Mouse (Mus musculus) liver, adult 2 months (tissue): ENCODE data around the gene Defb20. TPM values are rescaled to one million over a fixed set of nuclear protein-coding genes. Genes with fewer than 3 reads are reported as not detected.
A peak's percentile ranks its signal among the peaks of the same experiment; 100 is the strongest.
"Not testable (repeated sequence)": the region's sequence is repeated elsewhere in the genome, so short reads cannot be mapped to it uniquely, and the experiment has no call there.

Experiments used
- DNase-seq: peaks from one replicate; pipeline ENCODE4 v3.0.0-alpha.2; 2011; ENCODE audit warnings: low read depth, low spot score; ENCODE audit errors: extremely low read depth
- H3K27ac ChIP-seq: fragments of 200-500 bp; replicated peaks from 2 replicates; pipeline ENCODE4 v1.5.1; 2012; ENCODE audit warnings: low read depth, mild to moderate bottlenecking, control low read depth, inconsistent platforms, low read length; ENCODE audit not compliant: insufficient read depth
- H3K27me3 ChIP-seq: fragments of 200-500 bp; 2 replicates; pipeline ENCODE4 v1.6.1; 2012; ENCODE audit warnings: mild to moderate bottlenecking, moderate library complexity, low read length, inconsistent platforms; ENCODE audit not compliant: control insufficient read depth, insufficient read depth
- H3K36me3 ChIP-seq: fragments of 200-500 bp; 2 replicates; pipeline ENCODE4 v1.6.1; 2012; ENCODE audit warnings: low read length, inconsistent platforms; ENCODE audit not compliant: control insufficient read depth, insufficient read depth
- H3K4me1 ChIP-seq: fragments of 200-500 bp; 2 replicates; pipeline ENCODE4 v1.6.1; 2011; ENCODE audit warnings: low read length; ENCODE audit not compliant: control insufficient read depth, insufficient read depth
- H3K4me3 ChIP-seq: fragments of 200-500 bp; 2 replicates; pipeline ENCODE4 v1.5.1; 2011; ENCODE audit warnings: low read depth, mild to moderate bottlenecking, control low read depth, low read length, moderate library complexity; ENCODE audit not compliant: insufficient read depth
- H3K79me2 ChIP-seq: fragments of 200-500 bp; 2 replicates; pipeline ENCODE4 v1.6.1; 2012; ENCODE audit warnings: inconsistent platforms, mild to moderate bottlenecking, low read length, moderate library complexity; ENCODE audit not compliant: control insufficient read depth, insufficient read depth
- H3K9ac ChIP-seq: fragments of 200-500 bp; 2 replicates; pipeline ENCODE4 v1.6.1; 2012; ENCODE audit warnings: low read depth, mild to moderate bottlenecking, control low read depth, inconsistent platforms, low read length
- CTCF ChIP-seq: fragments of 200-500 bp; IDR thresholded peaks from 2 replicates; pipeline ENCODE4 v1.5.1; 2011; ENCODE audit warnings: low read depth, low read length, control low read depth
- POLR2A ChIP-seq: fragments of 200-500 bp; IDR thresholded peaks from 2 replicates; pipeline ENCODE4 v1.6.1; 2011; ENCODE audit warnings: low read length, control low read depth; ENCODE audit not compliant: insufficient read depth; ENCODE audit errors: extremely low read depth
- WGBS: fragments of 180-500 bp; shearing (Covaris S2); methylation state at CpG from one replicate; pipeline ENCODE4 v1.1.7; 2018; 5-methylcytosine and 5-hydroxymethylcytosine counted together
- polyA plus RNA-seq: library from polyadenylated mRNA; depleted of rRNA; stranded (reverse); fragments of >200 nt; gene quantifications from 2 replicates; pipeline ENCODE4 v1.2.3, GENCODE M21; 2012; rRNA removed
- total RNA-seq: library from RNA; depleted of rRNA; stranded (reverse); fragments of >200 nt; gene quantifications from 2 replicates; pipeline ENCODE4 v1.2.3, GENCODE M21; 2014; rRNA removed

The Defb20 gene
- not detected in 2 replicates for total RNA-seq
- not detected in 2 replicates for polyA plus RNA-seq

GRCm38 (mm10) chr2:152476763-152477162, at the start of gene Defb20:
Gene Defb20 (plus strand): TSS chr2:152477063.
- Histone ChIP-seq H3K79me2 (no peaks in the 10 kb centered on the region), H3K9ac (no peak within 1 kb of the TSS), H3K36me3 (no peaks in the 10 kb centered on the region), H3K27me3 (no peaks in the 10 kb centered on the region), H3K27ac (no peak within 1 kb of the TSS), H3K4me3 (no peak within 1 kb of the TSS), H3K4me1 (no peaks in the 10 kb centered on the region)
- WGBS, result 56% methylated on average over 2 of the region's 2 CpGs
- DNase-seq, result no peak
- no peak for TF ChIP-seq CTCF
- TF ChIP-seq POLR2A, result no peak

GRCm38 (mm10) chr2:152427493-152427892, 49.4 kb upstream of the Defb20 start:
- no peaks in the 10 kb centered on the region for H3K36me3 ChIP-seq
- 25% methylated on average over 12 of the region's 12 CpGs for WGBS

GRCm38 (mm10) chr2:152428481-152428880, 48.4 kb upstream of the Defb20 start:
- H3K36me3 ChIP-seq, H3K4me1 ChIP-seq, H3K79me2 ChIP-seq, H3K27ac ChIP-seq, DNase-seq, H3K4me3 ChIP-seq, H3K27me3 ChIP-seq, H3K9ac ChIP-seq: not testable (repeated sequence)
- WGBS, result 76% methylated on average over 2 of the region's 2 CpGs

More at GRCm38 (mm10) chr2:152427493-152427892, 49.4 kb upstream of the Defb20 start:
- Histone ChIP-seq H3K79me2 (no peaks in the 10 kb centered on the region), H3K27ac (no peak overlapping the region), H3K9ac (no peak overlapping the region), H3K4me1 (no peaks in the 10 kb centered on the region), H3K27me3 (no peaks in the 10 kb centered on the region), H3K4me3 (no peak overlapping the region)
- DNase-seq, result no peak
- TF ChIP-seq CTCF (no peak), POLR2A (no peak)

- Histone ChIP-seq H3K27me3 (no peaks in the 10 kb centered on the region), H3K9ac (no peak overlapping the region), H3K4me3 (no peak overlapping the region), H3K27ac (no peak overlapping the region), H3K79me2 (no peaks in the 10 kb centered on the region), H3K36me3 (no peaks in the 10 kb centered on the region), H3K4me1 (peaks cover 2% of the 10 kb centered on the region; the same call in 1 of the 2 replicates)
- DNase-seq, result no peak
- TF ChIP-seq POLR2A, result no peak
- TF ChIP-seq CTCF, result no peak
- WGBS, result 88% methylated on average over 7 of the region's 7 CpGs
Observed at GRCm38 (mm10) chr2:152436405-152436901, 40.4 kb upstream of the Defb20 start.

GRCm38 (mm10) chr2:152436983-152437860, 39.6 kb upstream of the Defb20 start:
- TF ChIP-seq POLR2A (no peak), CTCF (peak; percentile 89)

GRCm38 (mm10) chr2:152438963-152439362, 37.9 kb upstream of the Defb20 start:
- Histone ChIP-seq H3K36me3 (no peaks in the 10 kb centered on the region), H3K79me2 (no peaks in the 10 kb centered on the region), H3K4me1 (peaks cover 2% of the 10 kb centered on the region; the same call in 1 of the 2 replicates), H3K4me3 (no peak overlapping the region), H3K27me3 (no peaks in the 10 kb centered on the region), H3K9ac (no peak overlapping the region), H3K27ac (no peak overlapping the region)
- TF ChIP-seq CTCF (no peak), POLR2A (no peak)
- no peak for DNase-seq
- 91% methylated on average over 1 of the region's 1 CpGs for WGBS

More at GRCm38 (mm10) chr2:152436983-152437860, 39.6 kb upstream of the Defb20 start:
- no peaks in the 10 kb centered on the region for H3K36me3 ChIP-seq
- WGBS, result 6% methylated on average over 23 of the region's 23 CpGs
- peak overlapping the region; percentile 24; the same call in 1 of the 2 replicates for H3K9ac ChIP-seq
- DNase-seq, result peak; percentile 16
- no peaks in the 10 kb centered on the region for H3K27me3 ChIP-seq
- H3K4me3 ChIP-seq, result peak overlapping the region; percentile 38; the same call in 1 of the 2 replicates
- H3K4me1 ChIP-seq, result peaks cover 2% of the 10 kb centered on the region; the same call in 1 of the 2 replicates
- no peak overlapping the region for H3K27ac ChIP-seq
- no peaks in the 10 kb centered on the region for H3K79me2 ChIP-seq
